Mouse (Mus musculus): Measurements from ENCODE around the gene Ptpre.

- TF ChIP-seq CTCF (IDR thresholded peaks at IDR 0.05; ENCODE audit: low read depth) (no peak), EP300 (IDR thresholded peaks at IDR 0.05; ENCODE audit: low read depth) (no peak)
Observed at GRCm38 (mm10) chr7:135676722-135677121, 139.4 kb downstream of the Ptpre start.

Measured in liver, embryonic 14.5 days (tissue).